Mouse (Mus musculus) kidney, adult 2 months (tissue): ENCODE results near the gene Klhl24.

Source experiments
- CTCF ChIP-seq: fragments of 200-500 bp; conservative IDR thresholded peaks from 2 replicates; pipeline ENCODE4 v1.5.1; 2011; ENCODE audit warnings: low read depth, mild to moderate bottlenecking, control low read depth, low read length, moderate library complexity, mixed read lengths; ENCODE audit not compliant: insufficient read depth, insufficient read length
- POLR2A ChIP-seq: fragments of 200-500 bp; IDR thresholded peaks from one replicate; pipeline ENCODE4 v1.6.1; 2011; ENCODE audit warnings: low read depth, low read length, control low read depth

GRCm38 (mm10) chr16:20095966-20096365 lies 1.4 kb upstream of the Klhl24 start:
- TF ChIP-seq CTCF (peak; percentile 51), POLR2A (no peak)
